8 mouse cellular contexts compared by ENCODE assay signal in genomic region chr17:32492349-32492980, GRCm38 (mm10). TPM values are rescaled to one million over a fixed set of nuclear protein-coding genes. Genes with fewer than 3 reads are reported as not detected.
A peak's percentile ranks its signal among the peaks of the same experiment; 100 is the strongest.
DNase-seq lines count a peak whose midpoint lies in the region; ATAC-seq and TF ChIP-seq lines count a peak whose summit lies in the region.

No protein-coding gene starts in this region.

- no peak overlapping the region for H3K9ac ChIP-seq in embryonic facial prominence, embryonic 12.5 days
- peak overlapping the region; percentile 16; the same call in 1 of the 2 replicates for H3K9ac ChIP-seq in heart, embryonic 15.5 days
- H3K9ac ChIP-seq in kidney, postnatal 0 days (ENCODE audit: low read depth, low read length), result 0 out of 2 replicates have a peak overlapping the region, but pooled peaks have one; percentile 39
- no peak overlapping the region for H3K9ac ChIP-seq in stomach, embryonic 14.5 days (replicated peaks; ENCODE audit: low read depth, low read length)

- TF ChIP-seq CTCF in kidney, postnatal 0 days (IDR thresholded peaks at IDR 0.05; ENCODE audit: low read depth), result no peak

- H3K27me3 ChIP-seq in embryonic facial prominence, embryonic 12.5 days, result peaks cover 11% of the 10 kb centered on the region; the same call in 1 of the 2 replicates
- peaks cover 9% of the 10 kb centered on the region for H3K27me3 ChIP-seq in heart, embryonic 15.5 days
- no peaks in the 10 kb centered on the region for H3K27me3 ChIP-seq in kidney, postnatal 0 days (ENCODE audit: insufficient read depth, low read length)
- no peaks in the 10 kb centered on the region for H3K27me3 ChIP-seq in stomach, embryonic 14.5 days (ENCODE audit: control insufficient read depth, insufficient read depth, low read length)

- DNase-seq in gastrocnemius, adult 18-20 months (ENCODE audit: low spot score), result peak; percentile 30
- DNase-seq in gastrocnemius, postnatal 4 days (ENCODE audit: low spot score in 2 of 2), result no peak
- peak; percentile 68 for DNase-seq in kidney, postnatal 0 days (ENCODE audit: low spot score)
- DNase-seq in lung, postnatal 36 days, result peak; percentile 58
- no peak for DNase-seq in thymus, adult 18-20 months

- WGBS in embryonic facial prominence, embryonic 12.5 days, result 8% methylated on average over 30 of the region's 30 CpGs
- WGBS in heart, embryonic 15.5 days, result 10% methylated on average over 30 of the region's 30 CpGs
- WGBS in kidney, postnatal 0 days, result 11% methylated on average over 30 of the region's 30 CpGs
- 13% methylated on average over 30 of the region's 30 CpGs for WGBS in stomach, embryonic 14.5 days

- H3K36me3 ChIP-seq in embryonic facial prominence, embryonic 12.5 days, result no peaks in the 10 kb centered on the region
- no peaks in the 10 kb centered on the region for H3K36me3 ChIP-seq in heart, embryonic 15.5 days
- no peaks in the 10 kb centered on the region for H3K36me3 ChIP-seq in kidney, postnatal 0 days (ENCODE audit: insufficient read depth, low read length)
- no peaks in the 10 kb centered on the region for H3K36me3 ChIP-seq in stomach, embryonic 14.5 days (ENCODE audit: control insufficient read depth, insufficient read depth, low read length)

- peak overlapping the region; percentile 28 for H3K4me3 ChIP-seq in embryonic facial prominence, embryonic 12.5 days
- H3K4me3 ChIP-seq in heart, embryonic 15.5 days, result peak overlapping the region; percentile 42
- H3K4me3 ChIP-seq in kidney, postnatal 0 days (replicated peaks; ENCODE audit: low read depth, low read length), result peak overlapping the region; percentile 27
- H3K4me3 ChIP-seq in stomach, embryonic 14.5 days (ENCODE audit: low read depth, low read length), result peak overlapping the region; percentile 18

- H3K4me1 ChIP-seq in embryonic facial prominence, embryonic 12.5 days, result no peaks in the 10 kb centered on the region
- H3K4me1 ChIP-seq in heart, embryonic 15.5 days (replicated peaks), result peaks cover 7% of the 10 kb centered on the region
- H3K4me1 ChIP-seq in kidney, postnatal 0 days (replicated peaks; ENCODE audit: insufficient read depth, low read length), result 0 out of 2 replicates have a peak, but pooled peaks cover 4% of the 10 kb centered on the region
- no peaks in the 10 kb centered on the region for H3K4me1 ChIP-seq in stomach, embryonic 14.5 days (ENCODE audit: control insufficient read depth, insufficient read depth, low read length)

- H3K4me2 ChIP-seq in embryonic facial prominence, embryonic 12.5 days (replicated peaks), result peak overlapping the region; percentile 44
- peak overlapping the region; percentile 68 for H3K4me2 ChIP-seq in heart, embryonic 15.5 days
- peak overlapping the region; percentile 62 for H3K4me2 ChIP-seq in kidney, postnatal 0 days (ENCODE audit: low read length)
- H3K4me2 ChIP-seq in stomach, embryonic 14.5 days (replicated peaks; ENCODE audit: low read depth, low read length), result peak overlapping the region; percentile 38

- no peaks in the 10 kb centered on the region for H3K9me3 ChIP-seq in embryonic facial prominence, embryonic 12.5 days
- no peaks in the 10 kb centered on the region for H3K9me3 ChIP-seq in heart, embryonic 15.5 days (replicated peaks)
- no peaks in the 10 kb centered on the region for H3K9me3 ChIP-seq in kidney, postnatal 0 days (replicated peaks; ENCODE audit: low read length)
- H3K9me3 ChIP-seq in stomach, embryonic 14.5 days (ENCODE audit: control insufficient read depth, low read depth, low read length), result no peaks in the 10 kb centered on the region

- H3K27ac ChIP-seq in embryonic facial prominence, embryonic 12.5 days, result no peak overlapping the region
- H3K27ac ChIP-seq in heart, embryonic 15.5 days, result no peak overlapping the region
- H3K27ac ChIP-seq in kidney, postnatal 0 days, result no peak overlapping the region
- no peak overlapping the region for H3K27ac ChIP-seq in stomach, embryonic 14.5 days (ENCODE audit: low read length)

- peak; percentile 77; the same call in 1 of the 2 replicates for ATAC-seq in embryonic facial prominence, embryonic 12.5 days (ENCODE audit: insufficient number of reproducible peaks, insufficient read depth, low FRiP score, low TSS enrichment)
- ATAC-seq in heart, embryonic 15.5 days (replicated peaks; ENCODE audit: insufficient number of reproducible peaks, insufficient read depth, low FRiP score, low read depth), result peak; percentile 41; the same call in 1 of the 2 replicates
- ATAC-seq in kidney, postnatal 0 days (replicated peaks; ENCODE audit: low FRiP score, low read depth), result peak; percentile 87
- ATAC-seq in stomach, embryonic 14.5 days (ENCODE audit: insufficient number of reproducible peaks, insufficient read depth, low FRiP score, low read depth), result peak; percentile 81

RNA-seq across cellular contexts. Expression of gene Cyp4f17, which starts 13.4 kb away (rescaled TPM):
- 1 to 10 TPM; 1.3 to 1.5 TPM for total RNA-seq in gastrocnemius, adult 18-20 months (2021)
- 1 to 10 TPM; 2.1 to 3.3 TPM for total RNA-seq in gastrocnemius, postnatal 4 days (2021)
- polyA plus RNA-seq in embryonic facial prominence, embryonic 12.5 days (2016; fragmentation: Nextera tagmentation; extraction: Ambion mirVana), result 14.5 and 15.6 TPM in 2 replicates
- 7.0 and 7.3 TPM in 2 replicates for polyA plus RNA-seq in heart, embryonic 15.5 days (2015; fragmentation: Nextera tagmentation; extraction: Ambion mirVana)
- 6.6 and 6.8 TPM in 2 replicates for polyA plus RNA-seq in kidney, postnatal 0 days (2015; fragmentation: Nextera tagmentation; extraction: Ambion mirVana)
- polyA plus RNA-seq in stomach, embryonic 14.5 days (2014; fragmentation: Nextera tagmentation; extraction: Ambion mirVana), result 10.1 and 10.6 TPM in 2 replicates

RNA-seq across cellular contexts. Expression of gene Cyp4f39, which starts 39.9 kb away (rescaled TPM):
- 10 to 100 TPM in 1 of 2 experiments, 1 to 10 TPM in 1; 2.2 to 14.1 TPM for total RNA-seq in gastrocnemius, adult 18-20 months (2021)
- not detected for total RNA-seq in gastrocnemius, postnatal 4 days (2021)
- polyA plus RNA-seq in embryonic facial prominence, embryonic 12.5 days (2016; fragmentation: Nextera tagmentation; extraction: Ambion mirVana), result 0.70 and 0.73 TPM in 2 replicates
- polyA plus RNA-seq in heart, embryonic 15.5 days (2015; fragmentation: Nextera tagmentation; extraction: Ambion mirVana), result 0.49 and 0.58 TPM in 2 replicates
- 0.54 and 0.98 TPM in 2 replicates for polyA plus RNA-seq in kidney, postnatal 0 days (2015; fragmentation: Nextera tagmentation; extraction: Ambion mirVana)
- polyA plus RNA-seq in stomach, embryonic 14.5 days (2014; fragmentation: Nextera tagmentation; extraction: Ambion mirVana), result 0.34 and 0.45 TPM in 2 replicates

RNA-seq across cellular contexts. Expression of gene Cyp4f16, which starts 43.9 kb away (rescaled TPM):
- 1 to 10 TPM in 1 of 2 experiments, under 1 TPM in 1; 0.78 to 1.7 TPM for total RNA-seq in gastrocnemius, adult 18-20 months (2021)
- total RNA-seq in gastrocnemius, postnatal 4 days (2021), result 1 to 10 TPM; 5.2 to 9.1 TPM
- polyA plus RNA-seq in embryonic facial prominence, embryonic 12.5 days (2016; fragmentation: Nextera tagmentation; extraction: Ambion mirVana), result 26.0 and 28.4 TPM in 2 replicates
- 15.2 and 18.9 TPM in 2 replicates for polyA plus RNA-seq in heart, embryonic 15.5 days (2015; fragmentation: Nextera tagmentation; extraction: Ambion mirVana)
- polyA plus RNA-seq in kidney, postnatal 0 days (2015; fragmentation: Nextera tagmentation; extraction: Ambion mirVana), result 24.0 and 25.4 TPM in 2 replicates
- 19.9 and 21.6 TPM in 2 replicates for polyA plus RNA-seq in stomach, embryonic 14.5 days (2014; fragmentation: Nextera tagmentation; extraction: Ambion mirVana)

Comparison
In these comparisons a context has a peak if more than half of its experiments do, and no peak if none do; other contexts are left out.
1. DNase-seq: peak in gastrocnemius, adult 18-20 months (single experiment), kidney, postnatal 0 days (single experiment) and lung, postnatal 36 days (single experiment); none in gastrocnemius, postnatal 4 days (0 of 2) and thymus, adult 18-20 months (0 of 2).
2. H3K9ac ChIP-seq: peak in heart, embryonic 15.5 days (single experiment) and kidney, postnatal 0 days (single experiment); none in embryonic facial prominence, embryonic 12.5 days (single experiment) and stomach, embryonic 14.5 days (single experiment).
3. Peak in every context shown above with its lines, with median percentiles within 50 percentile points of each other: ATAC-seq, H3K4me2 ChIP-seq and H3K4me3 ChIP-seq.